ENCODE assay signal across 8 mouse cellular contexts in genomic region chr16:91885389-91886122, GRCm38 (mm10).
DNase-seq lines count a peak whose midpoint lies in the region; ATAC-seq and TF ChIP-seq lines count a peak whose summit lies in the region.

No protein-coding gene starts in this region.

- no peak for TF ChIP-seq POLR2A in cerebellum, adult 2 months (IDR thresholded peaks at IDR 0.05; ENCODE audit: borderline replicate concordance, insufficient read depth, low read length)

- peak; percentile 49; the same call in 1 of the 2 replicates for TF ChIP-seq CTCF in cerebellum, adult 2 months (IDR thresholded peaks at IDR 0.05; ENCODE audit: borderline replicate concordance, insufficient read depth, low read depth, low read length)

- H3K36me3 ChIP-seq in heart, embryonic 11.5 days (ENCODE audit: control insufficient read depth, insufficient read depth, low read length) = no peaks in the 10 kb centered on the region
- H3K36me3 ChIP-seq in limb, embryonic 10.5 days = 0 out of 2 replicates have a peak, but pooled peaks cover 2% of the 10 kb centered on the region
- H3K36me3 ChIP-seq in midbrain, embryonic 14.5 days (ENCODE audit: control insufficient read depth, insufficient read depth, low read length) = peaks cover 28% of the 10 kb centered on the region

- WGBS in cerebellum, adult 2 months = 28% methylated on average over 19 of the region's 19 CpGs
- WGBS in heart, embryonic 11.5 days (ENCODE audit: insufficient replicate concordance) = 7% methylated on average over 19 of the region's 19 CpGs
- WGBS in limb, embryonic 10.5 days = 8% methylated on average over 18 of the region's 19 CpGs
- 3% methylated on average over 18 of the region's 19 CpGs for WGBS in midbrain, embryonic 14.5 days

- ATAC-seq in heart, embryonic 11.5 days (replicated peaks; ENCODE audit: insufficient number of reproducible peaks, low FRiP score, low TSS enrichment) = peak; percentile 28; the same call in 1 of the 2 replicates
- ATAC-seq in midbrain, embryonic 14.5 days (ENCODE audit: low FRiP score, low TSS enrichment) = 0 out of 2 replicates have a peak, but pooled peaks have one; percentile 27

- peaks cover 40% of the 10 kb centered on the region for H3K4me1 ChIP-seq in cerebellum, adult 2 months (ENCODE audit: control insufficient read depth, insufficient read depth, low read length)
- peaks cover 5% of the 10 kb centered on the region; the same call in 1 of the 2 replicates for H3K4me1 ChIP-seq in heart, embryonic 11.5 days (ENCODE audit: control insufficient read depth, insufficient read depth, low read length)
- H3K4me1 ChIP-seq in limb, embryonic 10.5 days = peaks cover 38% of the 10 kb centered on the region
- H3K4me1 ChIP-seq in midbrain, embryonic 14.5 days (ENCODE audit: control insufficient read depth, insufficient read depth, low read length) = no peaks in the 10 kb centered on the region

- peak overlapping the region; percentile 1; the same call in 1 of the 2 replicates for H3K27ac ChIP-seq in cerebellum, adult 2 months (ENCODE audit: insufficient read depth, low read length)
- H3K27ac ChIP-seq in heart, embryonic 11.5 days (ENCODE audit: low read depth, low read length) = no peak overlapping the region
- 0 out of 2 replicates have a peak overlapping the region, but pooled peaks have one; percentile 51 for H3K27ac ChIP-seq in limb, embryonic 10.5 days
- H3K27ac ChIP-seq in midbrain, embryonic 14.5 days (replicated peaks; ENCODE audit: low read depth, low read length) = no peak overlapping the region

- no peaks in the 10 kb centered on the region for H3K9me3 ChIP-seq in heart, embryonic 11.5 days (replicated peaks; ENCODE audit: control insufficient read depth, low read length)
- H3K9me3 ChIP-seq in limb, embryonic 10.5 days (replicated peaks) = no peaks in the 10 kb centered on the region; the same call in 1 of the 2 replicates
- no peaks in the 10 kb centered on the region for H3K9me3 ChIP-seq in midbrain, embryonic 14.5 days (ENCODE audit: control insufficient read depth, low read length)

- H3K9ac ChIP-seq in heart, embryonic 11.5 days (ENCODE audit: low read depth, low read length) = no peak overlapping the region; the same call in 1 of the 2 replicates
- H3K9ac ChIP-seq in midbrain, embryonic 14.5 days (replicated peaks; ENCODE audit: low read length) = no peak overlapping the region

- DNase-seq in cerebellum, adult 2 months = no peak
- DNase-seq in cerebellum, adult 8-10 months = no peak
- DNase-seq in T-cell, adult 2 months (ENCODE audit: low spot score) = peak; percentile 16
- DNase-seq in limb, embryonic 10.5 days (ENCODE audit: low spot score) = peak; percentile 58
- DNase-seq in midbrain, embryonic 14.5 days = peak; percentile 60
- no peak for DNase-seq in right cerebral cortex, adult 18-20 months
- DNase-seq in adrenal gland, adult 8-10 months = no peak

- H3K4me2 ChIP-seq in heart, embryonic 11.5 days = peak overlapping the region; percentile 63
- peak overlapping the region; percentile 7; the same call in 1 of the 2 replicates for H3K4me2 ChIP-seq in midbrain, embryonic 14.5 days (ENCODE audit: low read length)

- H3K4me3 ChIP-seq in cerebellum, adult 2 months (replicated peaks; ENCODE audit: insufficient read depth, low read depth, low read length) = no peak overlapping the region
- peak overlapping the region; percentile 25 for H3K4me3 ChIP-seq in heart, embryonic 11.5 days (ENCODE audit: low read depth, low read length)
- H3K4me3 ChIP-seq in limb, embryonic 10.5 days = peak overlapping the region; percentile 32
- no peak overlapping the region for H3K4me3 ChIP-seq in midbrain, embryonic 14.5 days (replicated peaks; ENCODE audit: low read depth, low read length)

- no peaks in the 10 kb centered on the region for H3K27me3 ChIP-seq in cerebellum, adult 2 months (ENCODE audit: control insufficient read depth, insufficient read depth, low read length)
- no peaks in the 10 kb centered on the region for H3K27me3 ChIP-seq in heart, embryonic 11.5 days (ENCODE audit: control insufficient read depth, insufficient read depth, low read length)
- H3K27me3 ChIP-seq in limb, embryonic 10.5 days (ENCODE audit: low read depth, poor library complexity, severe bottlenecking) = no peaks in the 10 kb centered on the region
- H3K27me3 ChIP-seq in midbrain, embryonic 14.5 days (ENCODE audit: control insufficient read depth, insufficient read depth, low read length) = no peaks in the 10 kb centered on the region

Comparison
In these comparisons a context has a peak if more than half of its experiments do, and no peak if none do; other contexts are left out.
1. DNase-seq: peak in T-cell, adult 2 months (single experiment), limb, embryonic 10.5 days (single experiment) and midbrain, embryonic 14.5 days (single experiment); none in cerebellum, adult 2 months (0 of 2), cerebellum, adult 8-10 months (single experiment), right cerebral cortex, adult 18-20 months (single experiment) and adrenal gland, adult 8-10 months (single experiment).
2. H3K27ac ChIP-seq: peak in cerebellum, adult 2 months (single experiment) and limb, embryonic 10.5 days (single experiment); none in heart, embryonic 11.5 days (single experiment) and midbrain, embryonic 14.5 days (single experiment).
3. H3K4me3 ChIP-seq: peak in heart, embryonic 11.5 days (single experiment) and limb, embryonic 10.5 days (single experiment); none in cerebellum, adult 2 months (single experiment) and midbrain, embryonic 14.5 days (single experiment).